Mouse (Mus musculus) CH12.LX (cell line): Measurements from ENCODE around the gene Gm20388. TPM values are rescaled to one million over a fixed set of nuclear protein-coding genes. Genes with fewer than 3 reads are reported as not detected.

ENCODE experiments used
- DNase-seq: peaks from one replicate; pipeline ENCODE4 v3.0.0-alpha.2; 2013; ENCODE audit errors: extremely low read depth
- H3K27ac ChIP-seq: 2 replicates; pipeline ENCODE4 v1.5.1; 2012; ENCODE audit warnings: low read depth, mild to moderate bottlenecking, control low read depth, moderate library complexity; ENCODE audit not compliant: insufficient read depth
- H3K27me3 ChIP-seq: replicated peaks from 2 replicates; pipeline ENCODE3; 2012; ENCODE audit warnings: inconsistent platforms
- H3K36me3 ChIP-seq, 2 experiments: replicated peaks in 1 of 2; 2 replicates each; pipeline versions ENCODE3 to v1.6.1; 2012; ENCODE audit warnings: inconsistent platforms in 1 of 2, low read length in 1 of 2, mild to moderate bottlenecking in 1 of 2, mixed read lengths in 1 of 2, moderate library complexity in 1 of 2; ENCODE audit not compliant: control insufficient read depth in 1 of 2, insufficient read depth in 1 of 2
- H3K4me1 ChIP-seq, 2 experiments: 2 replicates each; pipeline ENCODE4 v1.6.1; 2012; ENCODE audit warnings: inconsistent platforms in 1 of 2, moderate library complexity in 1 of 2; ENCODE audit not compliant: insufficient read depth in 2 of 2, control insufficient read depth in 1 of 2
- H3K4me2 ChIP-seq: 2 replicates; pipeline ENCODE4 v1.6.1; 2012; ENCODE audit warnings: low read depth, mild to moderate bottlenecking, control low read depth; ENCODE audit not compliant: poor library complexity, insufficient read depth, severe bottlenecking
- H3K4me3 ChIP-seq, 3 experiments: fragments of 150-350 bp in 1 of 3; sonication (generic) in 1 of 3; replicated peaks in 1 of 3; 2 replicates each; pipeline versions ENCODE3 to v1.5.1; 2011 to 2012; ENCODE audit warnings: low read depth in 2 of 3, low read length in 2 of 3, mild to moderate bottlenecking in 2 of 3, moderate library complexity in 2 of 3, control low read depth in 1 of 3, improper control_type of control experiment in 1 of 3, inconsistent platforms in 1 of 3, mixed read lengths in 1 of 3; ENCODE audit not compliant: poor library complexity in 1 of 3
- H3K79me2 ChIP-seq: replicated peaks from 2 replicates; pipeline ENCODE4 v1.6.1; 2012; ENCODE audit warnings: mild to moderate bottlenecking, moderate library complexity; ENCODE audit not compliant: control insufficient read depth, poor library complexity, insufficient read depth, severe bottlenecking; ENCODE audit errors: extremely low read depth
- H3K9ac ChIP-seq: 2 replicates; pipeline ENCODE4 v1.6.1; 2012; ENCODE audit warnings: low read depth, mild to moderate bottlenecking, control low read depth, moderate library complexity; ENCODE audit not compliant: insufficient read depth
- H3K9me3 ChIP-seq: replicated peaks from 2 replicates; pipeline ENCODE3; 2012; ENCODE audit warnings: low read length, inconsistent platforms, mixed read lengths
- CHD2 ChIP-seq: IDR thresholded peaks from 2 replicates; pipeline ENCODE4 v1.6.1; 2011; ENCODE audit warnings: low read length, improper control_type of control experiment
- E2F4 ChIP-seq: IDR thresholded peaks from 2 replicates; pipeline ENCODE4 v1.6.1; 2011; ENCODE audit warnings: low read depth, low read length, improper control_type of control experiment; ENCODE audit not compliant: insufficient replicate concordance
- IRF4 ChIP-seq: IDR thresholded peaks from 2 replicates; pipeline ENCODE4 v1.6.1; 2014; ENCODE audit warnings: low read depth, mild to moderate bottlenecking, inconsistent platforms, low read length, improper control_type of control experiment
- JUND ChIP-seq: conservative IDR thresholded peaks from 2 replicates; pipeline ENCODE4 v1.6.1; 2011; ENCODE audit warnings: low read depth, low read length, improper control_type of control experiment
- MAFK ChIP-seq: IDR thresholded peaks from 2 replicates; pipeline ENCODE4 v1.6.1; 2011; ENCODE audit warnings: low read length, improper control_type of control experiment; ENCODE audit not compliant: insufficient replicate concordance
- MAX ChIP-seq: IDR thresholded peaks from 2 replicates; pipeline ENCODE4 v1.6.1; 2011; ENCODE audit warnings: low read length, improper control_type of control experiment
- MEF2A ChIP-seq: IDR thresholded peaks from 2 replicates; pipeline ENCODE4 v1.6.1; 2014; ENCODE audit warnings: low read depth, mild to moderate bottlenecking, inconsistent platforms, low read length, improper control_type of control experiment, borderline replicate concordance
- MYC ChIP-seq: IDR thresholded peaks from 2 replicates; pipeline ENCODE4 v1.6.1; 2011; ENCODE audit warnings: low read depth, mild to moderate bottlenecking, improper control_type of control experiment, low read length
- NELFE ChIP-seq: IDR thresholded peaks from 2 replicates; pipeline ENCODE4 v1.6.1; 2011; ENCODE audit warnings: low read depth, low read length, improper control_type of control experiment
- PAX5 ChIP-seq: IDR thresholded peaks from 2 replicates; pipeline ENCODE4 v1.6.1; 2012; ENCODE audit warnings: low read length, inconsistent platforms, mixed read lengths
- POLR2AphosphoS2 ChIP-seq: IDR thresholded peaks from 2 replicates; pipeline ENCODE4 v1.6.1; 2011; ENCODE audit warnings: low read depth, low read length, improper control_type of control experiment
- RAD21 ChIP-seq: IDR thresholded peaks from 2 replicates; pipeline ENCODE4 v1.6.1; 2011; ENCODE audit warnings: low read depth, mild to moderate bottlenecking, low read length, improper control_type of control experiment, moderate library complexity
- SMC3 ChIP-seq: IDR thresholded peaks from 2 replicates; pipeline ENCODE4 v1.6.1; 2011; ENCODE audit warnings: low read depth, low read length, improper control_type of control experiment
- TBP ChIP-seq: conservative IDR thresholded peaks from 2 replicates; pipeline ENCODE4 v1.6.1; 2011; ENCODE audit warnings: low read depth, low read length, improper control_type of control experiment
- USF2 ChIP-seq: conservative IDR thresholded peaks from 2 replicates; pipeline ENCODE4 v1.6.1; 2011; ENCODE audit warnings: low read depth, low read length, improper control_type of control experiment
- dilution Hi-C: fragments of 300-500 bp; cut with MboI; formaldehyde crosslinking; loops from 2 replicates; pipeline ENCODE4 v1.14.3; 2020; ENCODE audit warnings: low sequenced_read_pairs; ENCODE audit not compliant: extremely low pct_unique_long_range_greater_than_20kb, extremely low pct_ligation_motif_present
- in situ Hi-C: fragments of 300-500 bp; cut with MboI; formaldehyde crosslinking; loops from 3 replicates; pipeline ENCODE4 v1.14.3; 2019; ENCODE audit warnings: low sequenced_read_pairs, low pct_ligation_motif_present, low pct_unique_long_range_greater_than_20kb, mixed read lengths
- polyA plus RNA-seq: library from polyadenylated mRNA; unstranded; fragments of >175 nt; gene quantifications from 2 replicates; pipeline ENCODE4 v1.2.1, GENCODE M21; 2012; ENCODE audit warnings: low read depth; ENCODE audit not compliant: insufficient read length
- total RNA-seq, 2 experiments: library from RNA; depleted of rRNA; stranded (reverse); fragments of 300-350 nt in 1 of 2; fragments of >200 nt in 1 of 2; gene quantifications; 2 replicates each; pipeline ENCODE4 v1.2.3; 2012 to 2014

Gm20388 gene
- total and polyA plus RNA-seq, 3 experiments = 14.8 to 26.3 (median 22.2) TPM

GRCm38 (mm10) chr8:123805718-123806373 is 3895.2 kb downstream of the Gm20388 start, which contains the start of gene Rab4a:
Gene Rab4a, plus strand, starts transcription at chr8:123805985.
- Histone ChIP-seq H3K4me2 (no peak within 1 kb of the TSS), H3K9ac (no peak within 1 kb of the TSS), H3K79me2 (no peaks in the 10 kb centered on the region), H3K9me3 (peaks cover 4% of the 10 kb centered on the region), H3K4me1 (peaks cover 0 to 10% of the 10 kb centered on the region in 2 experiments; a peak in 3 of 4 replicates), H3K27me3 (peaks cover 8% of the 10 kb centered on the region), H3K36me3 (no peaks in the 10 kb centered on the region), H3K27ac (no peak within 1 kb of the TSS), H3K4me3 (no peak within 1 kb of the TSS)
- TF ChIP-seq IRF4 (no peak), PAX5 (no peak), POLR2AphosphoS2 (no peak), CHD2 (no peak), JUND (no peak), SMC3 (no peak), NELFE (no peak), USF2 (no peak), TBP (no peak), RAD21 (no peak), MYC (no peak), MEF2A (no peak), MAX (no peak), MAFK (no peak), E2F4 (no peak)
- no peak for DNase-seq
- dilution Hi-C loops (no loop called here), in situ Hi-C loops (no loop called here)

DNA sequence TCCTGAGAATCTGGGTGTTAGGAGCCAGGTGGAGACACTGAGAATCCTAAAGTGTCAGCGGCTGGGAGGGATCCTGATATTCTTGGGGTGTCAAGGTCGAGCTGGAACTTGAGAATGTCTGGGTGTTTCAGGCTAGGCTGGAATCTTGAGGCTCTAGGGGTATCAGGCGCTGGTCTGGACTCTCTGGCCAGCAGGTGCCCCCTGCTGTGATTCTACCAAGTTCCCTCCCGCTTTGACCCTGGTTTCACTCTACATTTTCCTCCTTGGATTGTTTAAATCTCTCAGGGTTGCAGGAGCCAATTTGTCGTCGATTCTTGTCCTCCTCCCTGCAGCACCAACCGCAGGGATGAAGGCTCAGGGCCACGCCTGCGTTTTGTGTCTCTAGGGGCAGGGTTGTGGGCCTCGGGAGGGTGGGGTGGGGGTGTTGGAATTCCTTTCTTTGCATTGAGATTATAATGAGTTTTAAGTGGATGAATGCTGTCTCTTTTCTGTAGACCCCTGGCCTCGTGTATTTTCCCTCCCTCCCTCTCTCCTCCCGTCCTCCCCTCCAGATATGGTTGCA is 3895.8 kb downstream of the Gm20388 start:
- no peak for DNase-seq
- no peak for TF ChIP-seq POLR2AphosphoS2
- Histone ChIP-seq H3K4me2 (no peak overlapping the region), H3K4me3 (no peak overlapping the region), H3K9me3 (no peaks in the 10 kb centered on the region), H3K27me3 (peaks cover 8% of the 10 kb centered on the region), H3K79me2 (no peaks in the 10 kb centered on the region), H3K4me1 (peaks cover 3 to 10% of the 10 kb centered on the region in 2 experiments), H3K36me3 (no peaks in the 10 kb centered on the region), H3K27ac (no peak overlapping the region), H3K9ac (no peak overlapping the region)
- dilution Hi-C loops = no loop called here
- in situ Hi-C loops = no loop called here
